Mouse (Mus musculus): ENCODE results near the gene Ecsit. TPM values are rescaled to one million over a fixed set of nuclear protein-coding genes. Genes with fewer than 3 reads are reported as not detected.

Ecsit gene
- polyA plus RNA-seq, 1 experiment: 58.1 TPM

DNA sequence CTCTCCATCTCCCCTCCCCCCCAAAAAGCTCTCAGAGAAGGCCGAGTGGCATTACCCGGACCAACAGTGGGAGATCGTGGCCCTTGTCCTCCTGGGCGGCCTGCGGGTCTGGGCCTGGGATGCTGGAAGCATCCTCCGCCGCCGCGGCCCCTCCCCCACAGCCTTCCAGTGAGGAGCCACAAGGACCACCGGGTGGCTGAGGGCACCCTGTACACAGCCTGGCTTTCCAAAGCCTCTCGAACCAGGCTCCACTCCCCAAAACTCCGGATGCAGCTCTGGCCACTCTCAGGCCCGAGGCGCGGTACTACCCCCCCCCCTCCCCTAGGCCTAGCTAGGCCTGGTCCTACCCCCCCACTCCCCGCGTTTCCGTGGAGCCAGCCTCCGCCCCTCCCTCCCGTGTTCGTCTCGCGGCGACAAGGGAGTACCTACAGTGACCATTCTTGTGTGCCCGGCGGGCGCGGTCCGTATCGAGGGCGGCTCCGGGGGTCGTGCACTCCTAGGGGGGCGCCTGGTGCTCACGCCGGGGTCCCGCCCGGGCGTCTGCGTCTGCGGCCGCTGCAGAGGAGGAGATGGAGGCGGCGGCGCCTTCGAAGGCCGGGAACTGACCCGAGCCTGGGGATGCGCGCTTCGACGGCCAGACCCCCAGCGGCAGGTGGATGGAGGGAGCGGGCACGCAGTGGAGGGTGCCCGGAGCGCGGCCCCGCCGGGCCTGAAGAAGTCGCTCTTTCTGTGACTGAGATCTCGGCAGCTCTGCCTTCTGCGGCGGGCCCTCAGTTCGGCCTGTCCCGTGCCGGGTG is 33.9 kb downstream of the Ecsit start:
- no peak for TF ChIP-seq POLR2A (IDR thresholded peaks at IDR 0.05; ENCODE audit: control insufficient read depth, extremely low read depth, insufficient read depth, low read length, poor library complexity)
- no peak for TF ChIP-seq CTCF (IDR thresholded peaks at IDR 0.05; ENCODE audit: borderline replicate concordance, control insufficient read depth, extremely low read depth, insufficient read depth, low read length, poor library complexity)
- Histone ChIP-seq H3K27me3 (ENCODE audit: control insufficient read depth, insufficient read depth, low read length) (peaks cover 10% of the 10 kb centered on the region; the same call in 1 of the 2 replicates), H3K27ac (ENCODE audit: control insufficient read depth, insufficient read depth, low read length) (no peak overlapping the region), H3K4me1 (replicated peaks; ENCODE audit: control insufficient read depth, insufficient read depth, low read length) (peaks cover 21% of the 10 kb centered on the region), H3K4me3 (ENCODE audit: control insufficient read depth, insufficient read depth, low read length) (no peak overlapping the region), H3K36me3 (ENCODE audit: control insufficient read depth, insufficient read depth, low read length) (no peaks in the 10 kb centered on the region)
- WGBS: 8% methylated on average over 54 of the region's 67 CpGs
- DNase-seq: no peak

DNA sequence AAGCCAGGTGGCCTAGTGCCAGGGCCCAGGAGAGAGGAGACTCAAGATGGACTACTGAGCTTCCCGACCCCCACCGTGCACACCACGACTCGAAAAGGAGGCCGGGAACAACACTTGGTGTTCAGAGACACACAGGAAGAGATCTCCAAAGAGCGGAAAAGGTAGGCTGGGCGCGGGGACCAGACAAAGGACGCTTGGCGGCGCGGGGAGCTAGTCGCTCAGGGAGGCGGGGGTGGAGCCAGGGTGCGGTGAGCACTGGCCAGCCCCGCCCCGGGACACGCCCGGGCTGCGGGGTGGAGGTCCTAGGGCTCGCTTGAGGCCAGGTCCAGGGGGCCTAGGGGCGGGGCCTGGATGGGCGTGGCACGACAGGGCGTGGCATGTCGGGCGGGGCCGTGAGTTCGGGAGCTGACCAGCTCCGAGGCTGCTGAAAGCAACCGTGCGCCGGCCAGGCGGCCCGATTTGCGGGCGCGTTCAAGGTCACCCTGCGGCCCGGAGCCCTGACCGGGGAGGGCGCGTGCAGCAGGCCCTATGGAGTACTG is 34.8 kb downstream of the Ecsit start:
- Histone ChIP-seq H3K27me3 (ENCODE audit: control insufficient read depth, insufficient read depth, low read length) (peaks cover 10% of the 10 kb centered on the region; the same call in 1 of the 2 replicates), H3K27ac (ENCODE audit: control insufficient read depth, insufficient read depth, low read length) (no peak overlapping the region), H3K4me3 (ENCODE audit: control insufficient read depth, insufficient read depth, low read length) (no peak overlapping the region), H3K4me1 (replicated peaks; ENCODE audit: control insufficient read depth, insufficient read depth, low read length) (peaks cover 21% of the 10 kb centered on the region), H3K36me3 (ENCODE audit: control insufficient read depth, insufficient read depth, low read length) (no peaks in the 10 kb centered on the region)
- TF ChIP-seq CTCF (IDR thresholded peaks at IDR 0.05; ENCODE audit: borderline replicate concordance, control insufficient read depth, extremely low read depth, insufficient read depth, low read length, poor library complexity): no peak
- no peak for TF ChIP-seq POLR2A (IDR thresholded peaks at IDR 0.05; ENCODE audit: control insufficient read depth, extremely low read depth, insufficient read depth, low read length, poor library complexity)
- WGBS: 5% methylated on average over 43 of the region's 43 CpGs
- DNase-seq: peak; percentile 26

DNA sequence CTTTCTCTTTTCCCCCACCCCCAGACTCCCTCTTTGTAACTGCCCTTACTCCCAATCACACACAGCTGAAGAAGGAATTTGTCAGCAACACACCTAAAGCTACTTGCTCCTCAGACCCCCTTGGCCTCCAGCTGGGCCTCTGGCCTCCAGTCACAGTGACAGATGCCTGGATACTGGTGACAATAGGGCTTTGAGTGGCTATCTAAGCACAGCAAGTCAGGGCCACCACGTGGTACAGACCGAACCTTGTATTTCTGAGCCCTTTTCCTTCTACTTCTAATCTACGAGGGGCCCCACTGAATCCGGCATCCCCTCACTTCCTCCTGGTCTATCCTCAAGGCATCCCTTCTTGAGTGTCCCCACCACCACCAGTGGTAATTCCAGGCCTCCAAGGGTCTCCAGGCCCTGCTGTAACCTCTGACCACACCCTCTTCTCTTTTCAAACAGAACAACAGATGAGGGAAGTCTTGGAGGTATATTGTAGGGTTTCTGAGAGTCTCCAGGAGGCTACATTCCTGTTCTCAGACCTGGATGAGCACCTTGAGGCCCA is 35.4 kb downstream of the Ecsit start:
- no peaks in the 10 kb centered on the region for H3K36me3 ChIP-seq (ENCODE audit: control insufficient read depth, insufficient read depth, low read length)
- 65% methylated on average over 4 of the region's 4 CpGs for WGBS
- no peak for DNase-seq
- H3K4me3 ChIP-seq (ENCODE audit: control insufficient read depth, insufficient read depth, low read length): no peak overlapping the region
- peaks cover 10% of the 10 kb centered on the region; the same call in 1 of the 2 replicates for H3K27me3 ChIP-seq (ENCODE audit: control insufficient read depth, insufficient read depth, low read length)
- H3K4me1 ChIP-seq (replicated peaks; ENCODE audit: control insufficient read depth, insufficient read depth, low read length): peaks cover 21% of the 10 kb centered on the region
- no peak overlapping the region for H3K27ac ChIP-seq (ENCODE audit: control insufficient read depth, insufficient read depth, low read length)
- TF ChIP-seq CTCF (IDR thresholded peaks at IDR 0.05; ENCODE audit: borderline replicate concordance, control insufficient read depth, extremely low read depth, insufficient read depth, low read length, poor library complexity) (no peak), POLR2A (IDR thresholded peaks at IDR 0.05; ENCODE audit: control insufficient read depth, extremely low read depth, insufficient read depth, low read length, poor library complexity) (no peak)

DNA sequence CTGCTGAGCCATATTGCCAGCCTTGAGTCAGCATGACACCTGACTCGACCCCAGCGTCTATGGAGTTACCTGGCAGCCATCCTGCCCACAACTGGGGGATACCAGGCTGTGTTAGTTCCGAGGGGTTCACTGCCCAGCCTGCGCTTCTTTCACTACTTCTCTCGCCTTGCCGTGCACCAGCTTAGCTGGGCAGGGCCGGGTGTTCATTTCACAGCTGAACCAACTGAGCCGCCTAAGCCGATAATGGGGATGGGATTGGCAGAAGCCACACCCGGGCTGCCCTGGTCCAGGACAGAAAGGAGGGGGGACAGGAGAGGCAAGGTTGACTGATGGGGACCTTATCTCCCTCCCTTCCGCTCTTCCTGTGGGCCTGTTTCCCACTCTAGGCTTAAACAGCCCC is 35.9 kb downstream of the Ecsit start:
- no peak overlapping the region for H3K27ac ChIP-seq (ENCODE audit: control insufficient read depth, insufficient read depth, low read length)
- H3K4me1 ChIP-seq (replicated peaks; ENCODE audit: control insufficient read depth, insufficient read depth, low read length): peaks cover 17% of the 10 kb centered on the region
- no peaks in the 10 kb centered on the region for H3K36me3 ChIP-seq (ENCODE audit: control insufficient read depth, insufficient read depth, low read length)
- TF ChIP-seq CTCF (IDR thresholded peaks at IDR 0.05; ENCODE audit: borderline replicate concordance, control insufficient read depth, extremely low read depth, insufficient read depth, low read length, poor library complexity) (no peak), POLR2A (IDR thresholded peaks at IDR 0.05; ENCODE audit: control insufficient read depth, extremely low read depth, insufficient read depth, low read length, poor library complexity) (no peak)
- H3K27me3 ChIP-seq (ENCODE audit: control insufficient read depth, insufficient read depth, low read length): peaks cover 10% of the 10 kb centered on the region; the same call in 1 of the 2 replicates
- no peak overlapping the region for H3K4me3 ChIP-seq (ENCODE audit: control insufficient read depth, insufficient read depth, low read length)
- WGBS: 78% methylated on average over 11 of the region's 11 CpGs
- no peak for DNase-seq

DNA sequence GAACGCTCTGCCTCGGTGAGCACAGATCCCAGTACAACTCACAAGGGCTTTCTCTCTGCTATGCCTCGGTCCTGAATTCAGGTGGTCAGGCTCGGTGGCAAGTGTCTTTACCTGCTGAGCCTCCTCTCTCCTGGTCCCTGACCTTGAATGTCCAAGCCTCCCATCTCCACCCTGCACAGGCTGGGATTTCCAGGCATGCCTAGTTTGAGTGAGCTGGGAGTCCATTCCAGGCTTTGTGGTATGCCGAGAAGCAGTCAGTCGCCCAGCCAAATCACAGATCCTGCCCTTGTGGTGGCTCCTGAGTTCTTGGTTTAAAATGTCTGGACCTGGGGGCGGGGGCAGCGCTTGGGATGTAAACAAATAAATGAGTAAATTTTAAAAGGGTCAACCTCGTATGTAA is 37.9 kb downstream of the Ecsit start:
- no peak for TF ChIP-seq CTCF (IDR thresholded peaks at IDR 0.05; ENCODE audit: borderline replicate concordance, control insufficient read depth, extremely low read depth, insufficient read depth, low read length, poor library complexity)
- TF ChIP-seq POLR2A (IDR thresholded peaks at IDR 0.05; ENCODE audit: control insufficient read depth, extremely low read depth, insufficient read depth, low read length, poor library complexity): no peak
- WGBS: 69% methylated on average over 9 of the region's 9 CpGs
- Histone ChIP-seq H3K27me3 (ENCODE audit: control insufficient read depth, insufficient read depth, low read length) (peaks cover 10% of the 10 kb centered on the region; the same call in 1 of the 2 replicates), H3K4me1 (replicated peaks; ENCODE audit: control insufficient read depth, insufficient read depth, low read length) (peaks cover 17% of the 10 kb centered on the region), H3K27ac (ENCODE audit: control insufficient read depth, insufficient read depth, low read length) (no peak overlapping the region), H3K36me3 (ENCODE audit: control insufficient read depth, insufficient read depth, low read length) (no peaks in the 10 kb centered on the region), H3K4me3 (ENCODE audit: control insufficient read depth, insufficient read depth, low read length) (no peak overlapping the region)
- DNase-seq: no peak

DNA sequence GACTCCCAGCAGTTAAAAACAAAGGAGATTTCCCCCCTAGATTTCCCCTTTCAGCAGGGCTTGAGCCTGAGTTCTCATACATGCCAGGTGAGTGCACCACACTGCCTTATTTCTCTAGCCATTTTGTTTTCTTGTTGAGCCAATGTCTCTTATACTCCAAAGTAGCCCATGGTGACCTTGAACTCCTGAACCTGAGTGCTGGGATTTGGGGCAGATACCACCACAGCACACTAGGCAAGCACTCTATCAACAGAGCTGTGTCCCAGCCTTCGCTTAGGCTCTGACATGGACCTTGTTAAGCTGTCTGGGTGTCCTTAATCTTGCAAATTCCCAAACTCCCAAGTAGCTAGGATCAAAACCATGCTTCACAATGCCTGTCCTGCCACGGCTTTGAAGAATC is 43.4 kb downstream of the Ecsit start:
- Histone ChIP-seq H3K27me3 (ENCODE audit: control insufficient read depth, insufficient read depth, low read length) (no peaks in the 10 kb centered on the region), H3K36me3 (ENCODE audit: control insufficient read depth, insufficient read depth, low read length) (no peaks in the 10 kb centered on the region), H3K4me1 (replicated peaks; ENCODE audit: control insufficient read depth, insufficient read depth, low read length) (no peaks in the 10 kb centered on the region), H3K27ac (ENCODE audit: control insufficient read depth, insufficient read depth, low read length) (no peak overlapping the region), H3K4me3 (ENCODE audit: control insufficient read depth, insufficient read depth, low read length) (no peak overlapping the region)
- 69% methylated on average over 2 of the region's 2 CpGs for WGBS
- no peak for TF ChIP-seq POLR2A (IDR thresholded peaks at IDR 0.05; ENCODE audit: control insufficient read depth, extremely low read depth, insufficient read depth, low read length, poor library complexity)
- TF ChIP-seq CTCF (IDR thresholded peaks at IDR 0.05; ENCODE audit: borderline replicate concordance, control insufficient read depth, extremely low read depth, insufficient read depth, low read length, poor library complexity): no peak
- DNase-seq: no peak
